Mouse (Mus musculus) heart, embryonic 14.5 days (tissue): ENCODE data around the gene Tfcp2l1. TPM values are rescaled to one million over a fixed set of nuclear protein-coding genes. Genes with fewer than 3 reads are reported as not detected.

Source experiments
- ATAC-seq: fragments of 200-750 bp; cut with Nextera tagmentation; 2 replicates; pipeline ENCODE4 v1.8.0; 2017; ENCODE audit warnings: low read depth, moderate TSS enrichment; ENCODE audit not compliant: insufficient number of reproducible peaks, insufficient read depth, low FRiP score
- H3K27ac ChIP-seq, 2 experiments: fragments of 200-500 bp in 1 of 2; fragments of 300-500 bp in 1 of 2; sonication (generic) in 1 of 2; replicated peaks in 1 of 2; 2 replicates each; pipeline ENCODE4 v1.5.1; 2012 to 2014; ENCODE audit warnings: low read depth in 2 of 2, low read length in 2 of 2, control low read depth in 1 of 2, mild to moderate bottlenecking in 1 of 2, mixed read lengths in 1 of 2; ENCODE audit not compliant: control insufficient read depth in 1 of 2, insufficient read depth in 1 of 2
- H3K27me3 ChIP-seq: fragments of 300-500 bp; sonication (generic); 2 replicates; pipeline ENCODE4 v1.6.1; 2014; ENCODE audit warnings: mild to moderate bottlenecking, low read length, control low read depth; ENCODE audit not compliant: control insufficient read depth, insufficient read depth
- H3K36me3 ChIP-seq: fragments of 300-500 bp; sonication (generic); 2 replicates; pipeline ENCODE4 v1.6.1; 2014; ENCODE audit warnings: mild to moderate bottlenecking, control low read depth, low read length, mixed read lengths; ENCODE audit not compliant: control insufficient read depth, insufficient read depth
- H3K4me1 ChIP-seq, 2 experiments: fragments of 200-500 bp in 1 of 2; fragments of 300-500 bp in 1 of 2; sonication (generic) in 1 of 2; 2 replicates each; pipeline ENCODE4 v1.6.1; 2012 to 2014; ENCODE audit warnings: low read length in 2 of 2, control low read depth in 1 of 2, mixed read lengths in 1 of 2; ENCODE audit not compliant: control insufficient read depth in 2 of 2, insufficient read depth in 2 of 2
- H3K4me2 ChIP-seq: fragments of 300-500 bp; sonication (generic); 2 replicates; pipeline ENCODE4 v1.6.1; 2014; ENCODE audit warnings: mild to moderate bottlenecking, low read length
- H3K4me3 ChIP-seq, 2 experiments: fragments of 200-500 bp in 1 of 2; fragments of 300-500 bp in 1 of 2; sonication (generic) in 1 of 2; 2 replicates each; pipeline ENCODE4 v1.5.1; 2012 to 2014; ENCODE audit warnings: low read length in 2 of 2, mild to moderate bottlenecking in 2 of 2, control low read depth in 1 of 2, low read depth in 1 of 2, moderate library complexity in 1 of 2; ENCODE audit not compliant: control insufficient read depth in 1 of 2, insufficient read depth in 1 of 2
- H3K9ac ChIP-seq: fragments of 300-500 bp; sonication (generic); 2 replicates; pipeline ENCODE4 v1.6.1; 2014; ENCODE audit warnings: mild to moderate bottlenecking, low read length
- H3K9me3 ChIP-seq: fragments of 300-500 bp; sonication (generic); 2 replicates; pipeline ENCODE4 v1.6.1; 2016; ENCODE audit warnings: low read length, control low read depth; ENCODE audit not compliant: control insufficient read depth
- WGBS: fragments of 180-500 bp; shearing (Covaris S2); extraction: QIAGEN DNeasy Blood & Tissue Kit; methylation state at CpG from one replicate; pipeline ENCODE4 v1.1.7; 2014; 5-methylcytosine and 5-hydroxymethylcytosine counted together
- polyA plus RNA-seq: library from polyadenylated mRNA; unstranded; fragments of >200 nt; fragmentation: Nextera tagmentation; extraction: Ambion mirVana; gene quantifications from 2 replicates; pipeline ENCODE4 v1.2.1, GENCODE M21; 2014

Gene Tfcp2l1
- polyA plus RNA-seq, 1 experiment from 2014 or later, result 1.3 TPM

GRCm38 (mm10) chr1:118633415-118633980 lies 5.8 kb downstream of the Tfcp2l1 start:
- H3K4me2 ChIP-seq, result no peak overlapping the region
- no peak overlapping the region for H3K4me3 ChIP-seq
- no peaks in the 10 kb centered on the region for H3K36me3 ChIP-seq
- H3K4me1 ChIP-seq, result no peaks in the 10 kb centered on the region; a peak in 1 of 4 replicates
- no peak overlapping the region for H3K27ac ChIP-seq
- H3K27me3 ChIP-seq, result 0 out of 2 replicates have a peak, but pooled peaks cover 3% of the 10 kb centered on the region
- no peaks in the 10 kb centered on the region for H3K9me3 ChIP-seq
- H3K9ac ChIP-seq, result no peak overlapping the region
- ATAC-seq, result no peak
- 72% methylated on average over 4 of the region's 4 CpGs for WGBS

DNA sequence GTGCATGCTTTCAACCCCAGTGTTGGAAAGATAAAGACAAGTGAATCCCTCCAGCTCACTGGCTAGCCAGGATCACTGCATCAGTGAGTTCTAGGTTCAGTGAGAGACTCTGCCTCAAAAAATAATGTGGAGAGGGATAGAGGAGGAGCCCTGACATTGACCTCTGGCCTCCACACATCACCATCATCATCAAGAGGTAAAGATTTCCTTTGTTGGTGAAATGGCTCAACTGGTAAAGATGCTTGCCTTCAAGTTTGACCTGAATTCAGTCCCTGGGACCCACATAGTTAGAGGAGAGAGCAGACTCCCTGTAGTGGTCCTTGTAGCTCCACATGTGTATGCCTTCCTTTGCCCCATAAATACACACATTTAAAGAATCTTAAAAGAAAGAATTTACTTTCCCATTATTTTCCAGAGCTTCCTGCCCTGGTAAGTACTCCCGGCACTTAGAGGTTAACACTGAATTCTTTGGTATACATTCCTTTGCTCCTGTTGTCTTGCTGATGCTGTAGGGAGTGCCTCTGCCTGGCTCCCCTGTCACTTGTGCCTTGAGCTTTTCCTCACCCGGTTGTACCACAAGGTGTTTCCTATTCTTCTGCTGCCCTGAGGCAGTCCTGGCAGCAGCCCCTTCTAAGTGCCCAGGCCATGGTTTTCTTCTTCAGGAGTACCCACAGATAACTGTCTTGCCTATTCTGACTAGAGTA lies 14.7 kb downstream of the Tfcp2l1 start:
- H3K9ac ChIP-seq, result no peak overlapping the region
- ATAC-seq, result no peak
- no peak overlapping the region for H3K4me3 ChIP-seq
- H3K4me1 ChIP-seq, result peaks cover 3 to 4% of the 10 kb centered on the region in 2 experiments; a peak in 3 of 4 replicates
- no peaks in the 10 kb centered on the region for H3K36me3 ChIP-seq
- no peak overlapping the region for H3K4me2 ChIP-seq
- no peaks in the 10 kb centered on the region for H3K9me3 ChIP-seq
- H3K27me3 ChIP-seq, result no peaks in the 10 kb centered on the region
- peak overlapping the region in 1 of 2 experiments; percentile 24; a peak in 1 of 4 replicates for H3K27ac ChIP-seq
- 45% methylated on average over 2 of the region's 2 CpGs for WGBS

DNA sequence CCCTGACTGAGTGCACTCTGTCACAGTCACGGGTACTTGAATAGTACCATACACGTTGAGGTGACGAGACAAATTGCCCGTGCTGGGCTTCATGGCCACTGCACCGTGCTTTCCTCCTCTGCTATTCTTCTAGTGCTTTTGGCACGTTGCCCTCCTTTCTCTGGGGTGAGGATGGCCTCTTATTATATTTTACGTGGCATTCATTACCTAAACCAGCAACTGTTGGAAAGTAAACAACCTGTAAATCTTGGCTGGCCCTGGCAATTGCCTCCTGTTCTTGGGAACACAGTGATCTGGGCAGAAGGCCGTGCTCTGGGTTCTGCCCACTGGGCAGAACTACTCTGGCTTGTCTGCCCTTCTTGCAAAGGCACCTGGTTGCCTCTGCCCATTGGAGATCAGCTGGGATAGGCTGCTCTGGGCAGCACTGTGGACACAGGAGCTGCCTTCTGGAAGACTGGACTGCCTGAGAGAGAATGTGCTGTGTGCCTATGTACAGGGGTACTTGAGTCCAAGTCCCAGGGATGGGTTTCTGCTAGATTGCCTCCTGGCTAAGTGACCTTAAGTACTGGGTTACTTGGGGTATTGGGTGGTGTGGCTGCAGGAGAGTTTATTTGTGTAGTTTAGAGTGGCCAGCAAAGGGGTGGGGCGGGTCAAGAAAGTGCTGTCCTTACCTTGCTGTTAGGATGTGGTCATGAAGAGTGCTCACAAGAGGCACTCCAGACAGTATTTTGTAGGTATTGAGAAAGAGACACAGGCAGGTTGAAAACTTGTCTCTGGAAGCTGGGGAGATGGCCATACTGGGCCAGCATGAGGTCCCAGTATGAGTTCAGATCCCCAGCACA lies 15.6 kb downstream of the Tfcp2l1 start:
- Histone ChIP-seq H3K4me2 (no peak overlapping the region), H3K4me3 (no peak overlapping the region), H3K9me3 (no peaks in the 10 kb centered on the region), H3K36me3 (no peaks in the 10 kb centered on the region), H3K27ac (peak overlapping the region in 1 of 2 experiments; percentile 24; a peak in 1 of 4 replicates), H3K9ac (no peak overlapping the region), H3K27me3 (no peaks in the 10 kb centered on the region), H3K4me1 (peaks cover 6 to 9% of the 10 kb centered on the region in 2 experiments; a peak in 3 of 4 replicates)
- WGBS, result 51% methylated on average over 9 of the region's 9 CpGs
- ATAC-seq, result no peak

DNA sequence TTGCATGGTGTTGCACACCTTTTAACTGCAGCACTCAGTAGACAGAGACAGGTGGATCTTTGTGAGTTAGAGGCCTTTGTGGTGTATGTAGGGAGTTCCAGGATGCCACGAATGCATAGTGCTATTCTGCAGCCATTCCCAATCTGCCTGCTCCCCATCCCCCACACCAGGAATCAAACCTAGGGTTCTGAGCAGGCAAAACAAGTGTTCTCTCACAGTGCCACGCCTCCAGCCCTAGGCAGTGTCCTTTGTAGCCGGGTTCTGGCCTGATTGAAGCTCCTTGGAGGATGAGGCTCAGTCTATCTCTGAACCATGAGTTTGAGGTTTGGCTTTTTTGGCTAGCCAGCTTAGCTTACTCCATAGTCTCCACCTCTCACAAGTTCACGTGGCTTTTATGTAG lies 18.0 kb downstream of the Tfcp2l1 start:
- Histone ChIP-seq H3K4me1 (peaks cover 13 to 16% of the 10 kb centered on the region in 2 experiments), H3K4me2 (no peak overlapping the region), H3K9me3 (no peaks in the 10 kb centered on the region), H3K9ac (no peak overlapping the region), H3K27me3 (no peaks in the 10 kb centered on the region), H3K27ac (no peak overlapping the region), H3K4me3 (no peak overlapping the region), H3K36me3 (no peaks in the 10 kb centered on the region)
- ATAC-seq, result no peak
- WGBS, result 66% methylated on average over 4 of the region's 4 CpGs

- Histone ChIP-seq H3K36me3 (no peaks in the 10 kb centered on the region), H3K4me2 (no peak overlapping the region), H3K27ac (no peak overlapping the region), H3K27me3 (no peaks in the 10 kb centered on the region), H3K4me3 (no peak overlapping the region), H3K9me3 (no peaks in the 10 kb centered on the region), H3K9ac (no peak overlapping the region), H3K4me1 (peaks cover 11 to 12% of the 10 kb centered on the region in 2 experiments)
- ATAC-seq, result no peak
- 30% methylated on average over 3 of the region's 3 CpGs for WGBS
Observed at GRCm38 (mm10) chr1:118648015-118648414, 20.3 kb downstream of the Tfcp2l1 start.

- Histone ChIP-seq H3K27ac (no peak overlapping the region), H3K27me3 (no peaks in the 10 kb centered on the region), H3K4me3 (no peak overlapping the region), H3K4me2 (no peak overlapping the region), H3K9me3 (no peaks in the 10 kb centered on the region), H3K36me3 (no peaks in the 10 kb centered on the region), H3K9ac (no peak overlapping the region), H3K4me1 (peaks cover 10 to 11% of the 10 kb centered on the region in 2 experiments; a peak in 3 of 4 replicates)
- 74% methylated on average over 9 of the region's 9 CpGs for WGBS
- no peak for ATAC-seq
Observed at GRCm38 (mm10) chr1:118649933-118650770, 22.4 kb downstream of the Tfcp2l1 start.

DNA sequence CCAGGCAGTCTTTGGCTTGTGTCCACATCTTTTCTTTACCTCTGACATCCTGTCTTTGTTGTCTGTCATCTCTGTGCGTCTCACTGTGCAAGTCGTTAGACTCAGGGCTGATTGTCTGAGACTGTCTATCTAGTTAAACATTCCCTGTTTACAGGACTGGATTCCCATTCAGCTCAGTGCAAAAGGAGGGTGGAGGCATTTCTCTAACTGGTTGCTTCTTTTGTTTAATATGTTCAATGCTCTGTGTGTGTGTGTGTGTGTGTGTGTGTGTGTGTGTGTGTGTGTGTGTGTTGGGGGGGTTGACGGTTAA lies 23.0 kb downstream of the Tfcp2l1 start:
- Histone ChIP-seq H3K27me3 (no peaks in the 10 kb centered on the region), H3K27ac (no peak overlapping the region), H3K9ac (no peak overlapping the region), H3K9me3 (no peaks in the 10 kb centered on the region), H3K4me2 (no peak overlapping the region), H3K4me3 (no peak overlapping the region), H3K4me1 (peaks cover 10 to 11% of the 10 kb centered on the region in 2 experiments; a peak in 3 of 4 replicates), H3K36me3 (no peaks in the 10 kb centered on the region)
- ATAC-seq, result no peak
- 45% methylated on average over 3 of the region's 3 CpGs for WGBS
